Mouse (Mus musculus): ENCODE measurements around the gene Asap2.

DNA sequence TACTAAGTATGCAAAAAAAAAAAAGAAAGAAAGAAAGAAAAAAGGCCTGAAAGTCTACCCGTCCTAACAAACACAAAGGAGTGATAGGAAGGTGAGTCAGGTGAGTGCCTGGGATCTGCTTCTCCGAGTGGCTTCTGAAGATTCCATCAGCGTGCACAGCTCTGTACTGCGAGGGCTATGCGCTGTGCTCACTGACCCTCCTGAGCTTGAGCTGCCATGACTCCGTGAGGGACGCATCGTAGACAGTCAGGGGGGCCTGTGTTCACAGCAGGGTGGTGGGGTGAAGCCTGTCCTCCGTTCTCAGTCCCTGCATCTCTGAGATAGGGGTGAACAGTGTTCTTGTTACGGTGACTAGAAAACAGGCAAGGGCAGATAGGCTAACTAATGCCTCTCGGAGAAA lies 308.6 kb downstream of the Asap2 start:
- TF ChIP-seq USF1 (IDR thresholded peaks at IDR 0.05; ENCODE audit: low read depth) (no peak), CTCF (IDR thresholded peaks at IDR 0.05; ENCODE audit: control insufficient read depth, insufficient read depth, insufficient read length) (no peak), CEBPB (IDR thresholded peaks at IDR 0.05; ENCODE audit: low read depth) (no peak), MYOD1 (IDR thresholded peaks at IDR 0.05; ENCODE audit: control insufficient read depth, insufficient read length, low read depth) (no peak), MAX (IDR thresholded peaks at IDR 0.05) (no peak), MYOG (IDR thresholded peaks at IDR 0.05; ENCODE audit: control insufficient read depth, extremely low read depth, insufficient read length) (no peak)

Measured in C2C12 (cell line).